Mouse (Mus musculus) granulocyte monocyte progenitor cell, adult 5-6 weeks (primary cell): ENCODE results near the gene Vax2. TPM values are rescaled to one million over a fixed set of nuclear protein-coding genes. Genes with fewer than 3 reads are reported as not detected.

ENCODE experiments used
- ATAC-seq: replicated peaks from 2 replicates; pipeline ENCODE4 v1.8.0; 2016; ENCODE audit warnings: mild to moderate bottlenecking, moderate TSS enrichment, inconsistent platforms; ENCODE audit not compliant: poor library complexity, severe bottlenecking
- total RNA-seq, 2 experiments: library from RNA; stranded (forward) in 1 of 2; stranded (reverse) in 1 of 2; fragments of 200-712, 200-1000 nt in 1 of 2; fragments of >200 nt in 1 of 2; fragmentation: Nextera tagmentation in 1 of 2; gene quantifications; 2 replicates each; pipeline ENCODE4 v1.2.3; 2014 to 2017

Gene Vax2
- total RNA-seq, 2 experiments from 2014 or later = not detected

DNA sequence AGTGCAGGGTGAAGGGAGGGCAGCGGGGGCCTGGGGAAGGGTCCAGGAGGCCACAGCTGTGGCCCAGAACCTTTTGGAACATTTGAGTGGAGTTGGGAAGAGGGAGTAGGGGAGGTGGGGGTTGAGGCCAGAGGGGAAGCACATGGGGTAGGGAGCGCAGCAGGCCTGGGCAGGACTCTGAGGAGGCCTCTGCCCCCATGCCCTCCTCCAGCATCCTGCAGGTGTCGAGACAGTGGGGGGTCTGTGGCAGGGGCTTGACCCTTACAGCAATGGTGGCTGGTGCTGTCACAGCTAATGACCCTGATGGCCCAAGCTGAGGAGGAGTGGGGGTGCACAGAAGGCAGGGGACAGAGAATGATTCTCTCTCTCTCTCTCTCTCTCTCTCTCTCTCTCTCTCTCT, 38.2 kb downstream of the Vax2 start:
- no peak for ATAC-seq

DNA sequence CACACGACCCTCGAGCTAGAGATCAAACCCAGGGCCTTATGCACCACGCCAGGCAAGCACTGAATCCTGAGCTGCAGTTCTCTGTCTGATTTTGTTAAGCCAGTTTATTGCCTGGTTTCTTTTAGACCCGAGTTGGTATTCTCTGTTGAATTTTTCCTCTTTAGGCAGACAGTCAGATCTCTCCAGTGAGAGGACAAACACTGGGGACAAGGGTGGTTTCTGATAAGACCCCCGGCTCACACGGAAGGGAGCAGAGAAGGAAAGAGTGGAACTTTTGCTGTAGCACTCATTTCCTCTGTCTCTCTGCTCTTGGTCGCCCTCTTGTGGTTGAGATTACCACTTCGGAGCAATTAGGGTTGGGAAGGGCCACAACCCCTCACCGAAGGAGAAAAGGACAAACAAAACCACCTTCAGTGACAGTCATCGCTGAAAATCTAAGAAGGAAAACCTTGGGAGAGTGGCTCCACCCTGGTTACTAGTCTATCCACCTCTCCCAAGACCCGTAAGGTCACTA, 39.2 kb downstream of the Vax2 start:
- ATAC-seq = peak; percentile 81

DNA sequence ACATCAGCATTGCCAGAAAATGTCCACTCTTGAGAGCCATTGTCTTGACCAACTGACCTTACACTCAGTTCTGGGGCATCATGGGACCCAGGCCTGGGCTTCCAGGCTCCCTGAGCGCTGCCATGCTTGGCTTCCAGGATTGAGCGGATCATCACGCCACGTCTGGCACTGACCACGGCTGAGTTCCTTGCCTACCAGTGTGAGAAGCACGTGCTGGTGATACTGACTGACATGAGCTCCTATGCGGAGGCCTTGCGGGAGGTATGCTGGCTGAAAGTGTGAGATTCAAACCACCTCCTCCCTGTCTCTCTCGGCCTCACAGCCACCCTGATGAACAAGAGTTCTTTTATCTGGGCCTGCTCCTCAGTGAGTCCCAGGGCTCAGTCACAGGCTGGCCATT, 45.0 kb downstream of the Vax2 start:
- ATAC-seq = no peak

DNA sequence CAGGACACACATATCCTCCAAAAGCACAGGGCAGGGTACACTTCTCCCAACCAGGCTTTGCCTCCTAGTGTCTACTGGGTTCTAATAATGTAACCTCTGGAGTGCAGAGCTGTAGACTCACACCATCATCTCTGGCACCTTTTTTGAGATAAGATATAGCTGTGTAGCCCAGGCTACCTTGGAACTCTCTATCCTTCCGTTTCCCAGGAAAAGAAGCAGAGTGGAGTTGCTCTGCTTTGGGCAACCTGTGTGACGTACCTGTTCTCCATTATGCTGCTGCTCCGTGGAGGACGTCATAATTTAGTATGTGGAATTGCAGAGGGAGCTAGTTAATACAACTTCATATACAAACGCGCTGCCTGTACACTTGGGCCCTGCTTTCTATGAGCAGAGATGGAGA, 51.3 kb downstream of the Vax2 start, which contains the start of gene Ankrd53:
TSS of gene Ankrd53 (plus strand) at position 301 of the 400 bp plus-strand sequence.
- no peak for ATAC-seq

DNA sequence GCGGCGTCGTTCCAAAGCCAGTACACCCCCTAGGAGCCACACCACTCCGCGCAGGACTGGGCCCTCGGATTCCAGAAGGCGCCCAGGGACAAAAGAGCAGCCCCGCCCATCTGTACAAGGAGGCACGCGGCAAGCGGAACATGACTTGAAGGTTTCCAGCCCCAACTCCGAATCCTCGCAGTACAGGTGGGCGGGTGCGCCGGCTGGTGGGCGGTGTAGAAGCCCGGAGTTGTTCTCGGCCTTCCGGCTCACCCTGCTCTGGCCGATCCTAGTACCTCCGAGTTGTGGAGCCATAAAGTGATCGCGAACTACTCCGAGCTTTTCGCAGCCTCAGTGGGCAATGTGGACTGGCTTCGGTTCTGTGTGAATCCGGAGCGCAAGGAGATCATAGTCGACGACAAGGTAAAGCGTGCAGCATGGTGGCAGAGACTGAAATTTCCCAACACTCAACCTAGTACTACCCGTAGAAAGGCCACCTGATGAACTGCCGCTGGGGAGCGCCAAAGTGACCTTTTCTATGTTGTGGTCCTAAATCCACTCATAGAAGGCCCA, 51.9 kb downstream of the Vax2 start:
- ATAC-seq = peak; percentile 68

DNA sequence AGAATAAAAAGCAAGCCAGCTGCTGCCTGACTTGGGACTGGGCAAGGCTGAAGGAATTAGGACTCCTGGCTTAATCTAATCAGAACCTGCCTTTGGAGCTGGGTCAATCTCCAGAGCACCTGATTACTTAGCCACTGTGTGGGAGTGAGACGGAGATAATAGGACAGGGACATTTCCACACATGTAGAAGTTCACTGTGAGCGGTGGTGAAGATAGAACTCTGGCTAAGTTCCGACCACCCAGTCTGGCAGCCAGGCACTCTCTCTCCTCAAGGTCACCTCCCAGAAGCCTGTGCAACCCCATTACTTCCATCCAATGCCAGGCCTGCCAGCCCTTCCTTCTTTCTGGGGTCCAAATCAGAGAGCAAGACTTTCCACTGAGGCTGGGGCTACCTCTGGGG, 55.9 kb downstream of the Vax2 start:
- no peak for ATAC-seq

DNA sequence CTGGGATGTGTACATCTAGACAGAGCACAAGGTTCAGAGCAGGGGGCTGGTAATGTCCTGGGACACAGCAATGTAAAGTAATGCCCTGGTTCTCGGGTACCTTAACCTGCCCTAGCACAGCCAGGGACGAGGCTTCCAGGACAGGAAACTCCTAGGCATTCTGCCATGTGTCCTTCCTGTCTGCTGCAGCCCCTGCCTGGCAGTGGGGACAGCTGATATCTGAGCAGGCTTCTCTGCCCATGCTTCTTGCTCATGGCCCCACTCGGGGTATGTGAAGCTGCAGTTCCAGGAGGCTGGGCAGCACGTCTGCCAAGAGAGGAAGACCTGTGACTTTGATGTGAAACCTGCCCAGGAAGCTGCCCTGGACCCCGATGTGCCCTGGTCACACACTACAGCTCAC, 57.4 kb downstream of the Vax2 start:
- no peak for ATAC-seq

DNA sequence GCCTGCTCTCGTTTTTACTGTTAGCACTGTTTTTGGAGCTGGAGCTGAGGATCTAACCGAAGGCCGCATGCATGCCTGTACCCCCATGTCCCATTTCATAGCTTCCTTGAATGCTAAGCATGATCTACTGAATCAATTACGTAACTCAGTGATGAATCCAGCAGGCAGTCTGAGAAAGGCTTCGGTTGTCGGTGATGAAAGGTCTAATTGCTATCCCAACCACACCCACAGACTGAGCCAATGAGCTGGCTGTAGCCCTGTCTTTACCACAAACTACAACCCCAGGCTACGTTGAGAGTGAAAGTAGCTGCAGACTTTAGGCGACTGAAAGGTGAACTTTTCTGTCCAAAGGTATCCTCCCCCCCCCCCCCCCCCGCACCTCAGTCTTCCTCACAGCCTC, 63.1 kb downstream of the Vax2 start:
- ATAC-seq = peak; percentile 67

DNA sequence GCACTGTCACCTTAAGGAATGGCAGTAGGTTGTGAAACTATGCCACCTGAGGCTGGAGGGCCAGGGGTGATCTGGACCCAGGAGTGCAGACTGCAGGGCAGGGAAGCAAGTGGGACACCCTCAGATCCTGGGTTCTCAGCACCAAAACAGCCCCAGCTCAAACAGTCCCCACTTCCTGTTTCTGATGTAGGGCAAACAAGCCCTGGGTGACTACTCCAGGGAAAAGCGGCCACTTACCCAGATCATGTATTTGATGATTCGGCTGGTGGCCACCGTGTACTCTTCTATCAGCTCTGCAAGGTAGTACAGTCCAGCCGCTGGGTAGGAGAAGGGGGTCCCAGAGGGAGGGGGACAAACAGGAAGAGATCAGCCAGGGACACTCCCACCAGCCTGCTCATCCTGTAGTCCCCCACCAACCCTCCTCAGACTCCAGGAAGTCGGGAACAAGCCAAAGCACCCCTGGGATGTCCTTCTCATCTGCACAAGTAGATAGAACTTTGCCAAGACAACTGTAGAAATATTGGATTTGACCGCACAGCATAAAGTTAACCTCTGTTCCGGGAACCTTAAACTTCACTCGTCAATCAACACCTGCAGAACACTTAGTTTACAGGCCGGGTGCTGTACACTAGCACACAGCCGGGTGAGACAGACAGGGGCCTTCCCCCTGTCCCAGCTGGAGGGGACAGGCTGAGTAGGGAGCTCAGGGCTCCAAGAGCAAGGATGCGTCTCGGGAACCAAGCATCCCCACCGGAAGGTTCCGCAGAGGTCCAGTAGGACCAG, 63.9 kb downstream of the Vax2 start:
- ATAC-seq = peak; percentile 29

DNA sequence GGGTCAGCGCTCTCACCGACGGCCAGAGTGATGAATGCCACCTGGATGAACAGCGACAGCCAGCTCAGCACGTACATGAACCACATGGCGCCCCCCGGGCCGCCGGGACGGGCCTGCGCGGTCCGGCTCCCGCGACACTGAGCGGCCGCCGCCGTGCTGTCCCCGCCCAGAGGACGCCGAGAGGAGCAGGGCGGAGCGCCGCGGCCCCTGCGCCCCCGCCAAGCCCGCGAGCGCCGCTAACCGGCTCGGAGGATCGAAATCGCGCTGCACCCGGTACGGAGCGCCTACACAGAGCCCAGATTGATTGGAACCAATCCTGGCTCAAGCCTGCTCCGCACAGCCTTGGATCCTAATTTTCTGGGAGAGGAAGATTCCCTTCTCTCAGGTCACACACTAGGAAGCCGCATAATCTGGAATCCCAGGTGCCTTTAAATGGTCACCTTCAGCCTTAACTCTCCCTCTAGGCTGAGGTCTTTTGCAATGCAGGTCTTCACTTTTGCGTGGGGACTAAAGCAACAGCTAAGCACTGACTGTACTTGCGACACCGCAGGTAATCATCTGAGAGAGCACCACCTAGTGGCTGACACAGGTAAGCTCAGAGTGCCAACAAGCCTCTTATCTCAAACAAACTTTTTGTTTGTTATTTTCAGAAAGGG, 64.7 kb downstream of the Vax2 start, which contains the start of gene Tex261:
TSS of gene Tex261 (minus strand) at position 176 of the 656 bp plus-strand sequence.
- peak; percentile 68 for ATAC-seq

DNA sequence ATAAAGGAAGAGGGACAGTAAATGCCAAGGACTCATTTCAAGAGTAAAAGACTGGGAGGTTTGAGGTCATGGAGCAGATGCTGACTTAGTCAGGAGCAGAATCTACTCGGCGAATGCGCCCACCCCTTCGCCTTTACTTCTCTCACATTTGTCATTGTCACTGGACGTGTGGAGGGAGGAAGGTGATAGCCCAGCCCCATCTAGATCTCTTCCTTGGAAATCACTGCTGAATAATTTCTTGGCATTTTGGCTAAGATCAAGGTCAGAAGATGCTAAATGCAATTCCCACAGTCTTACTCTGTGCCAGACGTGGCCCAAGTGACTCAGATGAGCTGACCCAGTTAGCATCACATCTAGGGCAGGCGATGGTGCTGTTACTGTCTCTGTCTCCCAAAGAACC, 67.2 kb downstream of the Vax2 start:
- ATAC-seq = no peak

DNA sequence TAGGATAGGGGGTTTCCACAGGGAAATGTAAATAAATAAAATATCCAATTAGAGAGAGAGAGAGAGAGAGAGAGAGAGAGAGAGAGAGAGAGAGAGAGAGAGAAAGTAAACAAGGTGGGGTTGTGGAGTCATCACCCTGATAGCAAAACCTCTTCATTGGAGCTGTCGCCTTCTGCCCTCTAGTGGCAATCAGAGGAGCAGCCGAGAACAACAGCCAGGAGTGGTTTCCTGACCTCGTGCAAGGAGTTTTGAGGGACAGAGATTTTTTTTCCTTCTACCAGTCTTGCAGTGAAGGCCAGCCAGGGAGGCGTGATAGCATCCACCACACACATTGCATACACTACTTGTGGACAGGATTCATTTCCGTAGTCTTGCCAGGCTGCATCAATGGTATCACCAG, 68.0 kb downstream of the Vax2 start:
- 0 out of 2 replicates have a peak, but pooled peaks have one; percentile 26 for ATAC-seq

DNA sequence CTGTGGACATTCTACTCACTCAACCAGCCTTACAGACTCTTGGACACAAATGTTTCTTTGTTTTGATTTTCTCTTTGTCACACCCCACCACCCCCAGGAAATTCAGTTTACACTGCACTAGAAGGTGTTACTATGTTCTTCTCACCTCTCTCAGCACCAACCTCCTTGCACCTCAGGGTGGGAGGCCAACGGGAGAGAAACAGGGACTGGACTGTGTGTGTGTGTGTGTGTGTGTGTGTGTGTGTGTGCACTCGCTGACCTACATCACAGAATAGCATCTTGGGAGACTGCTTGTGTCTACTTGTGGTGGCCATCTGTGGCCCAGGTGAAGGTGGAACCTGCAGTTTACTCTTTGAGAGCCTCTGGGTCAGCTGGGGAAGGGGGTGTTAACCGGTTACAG, 75.4 kb downstream of the Vax2 start:
- ATAC-seq = no peak

Other genes starting within 250 kb of the Vax2 start
- 28.1 and 49.2 TPM in 2 replicates for gene Dguok, start 204.3 kb upstream of the Vax2 start, total RNA-seq (2014; fragmentation: Nextera tagmentation)
- gene Dguok, start 204.3 kb upstream of the Vax2 start, total RNA-seq (2017) = 19.6 and 29.3 TPM in 2 replicates
- not detected in 2 replicates for gene Actg2, start 175.0 kb upstream of the Vax2 start, total RNA-seq (2014; fragmentation: Nextera tagmentation)
- not detected in 2 replicates for gene Actg2, start 175.0 kb upstream of the Vax2 start, total RNA-seq (2017)
- 23.0 and 44.8 TPM in 2 replicates for gene Stambp, start 138.5 kb upstream of the Vax2 start, total RNA-seq (2014; fragmentation: Nextera tagmentation)
- gene Stambp, start 138.5 kb upstream of the Vax2 start, total RNA-seq (2017) = 5.0 and 9.7 TPM in 2 replicates
- gene Clec4f, start 55.1 kb upstream of the Vax2 start, total RNA-seq (2014; fragmentation: Nextera tagmentation) = not detected in 2 replicates
- not detected in 2 replicates for gene Clec4f, start 55.1 kb upstream of the Vax2 start, total RNA-seq (2017)
- gene Cd207, start 33.4 kb upstream of the Vax2 start, total RNA-seq (2014; fragmentation: Nextera tagmentation) = not detected in 2 replicates
- gene Cd207, start 33.4 kb upstream of the Vax2 start, total RNA-seq (2017) = not detected in 2 replicates
- not detected in 2 replicates for gene Atp6v1b1, start 31.7 kb downstream of the Vax2 start, total RNA-seq (2014; fragmentation: Nextera tagmentation)
- not detected in 2 replicates for gene Atp6v1b1, start 31.7 kb downstream of the Vax2 start, total RNA-seq (2017)
- gene Ankrd53, start 51.4 kb downstream of the Vax2 start, total RNA-seq (2014; fragmentation: Nextera tagmentation) = 0.41 TPM in 1 of 2 replicates, not detected in the other
- gene Ankrd53, start 51.4 kb downstream of the Vax2 start, total RNA-seq (2017) = not detected in 2 replicates
- 60.4 and 82.5 TPM in 2 replicates for gene Tex261, start 64.5 kb downstream of the Vax2 start, total RNA-seq (2014; fragmentation: Nextera tagmentation)
- 35.2 and 37.3 TPM in 2 replicates for gene Tex261, start 64.5 kb downstream of the Vax2 start, total RNA-seq (2017)
- 25.7 and 25.9 TPM in 2 replicates for gene Nagk, start 83.7 kb downstream of the Vax2 start, total RNA-seq (2014; fragmentation: Nextera tagmentation)
- gene Nagk, start 83.7 kb downstream of the Vax2 start, total RNA-seq (2017) = 23.1 and 23.6 TPM in 2 replicates
- gene Paip2b, start 120.5 kb downstream of the Vax2 start, total RNA-seq (2014; fragmentation: Nextera tagmentation) = 7.5 and 11.7 TPM in 2 replicates
- gene Paip2b, start 120.5 kb downstream of the Vax2 start, total RNA-seq (2017) = 11.9 and 17.5 TPM in 2 replicates
- gene Zfp638, start 155.8 kb downstream of the Vax2 start, total RNA-seq (2014; fragmentation: Nextera tagmentation) = 116 and 131 TPM in 2 replicates
- gene Zfp638, start 155.8 kb downstream of the Vax2 start, total RNA-seq (2017) = 139 and 140 TPM in 2 replicates